Mouse (Mus musculus) kidney, adult 2 months (tissue): ENCODE measurements around the gene Rtn4rl1.
"Not testable (repeated sequence)": the region's sequence is repeated elsewhere in the genome, so short reads cannot be mapped to it uniquely, and the experiment has no call there.

Experiments used
- CTCF ChIP-seq: fragments of 200-500 bp; conservative IDR thresholded peaks from 2 replicates; pipeline ENCODE4 v1.5.1; 2011; ENCODE audit warnings: low read depth, mild to moderate bottlenecking, control low read depth, low read length, moderate library complexity, mixed read lengths; ENCODE audit not compliant: insufficient read depth, insufficient read length
- POLR2A ChIP-seq: fragments of 200-500 bp; IDR thresholded peaks from one replicate; pipeline ENCODE4 v1.6.1; 2011; ENCODE audit warnings: low read depth, low read length, control low read depth

DNA sequence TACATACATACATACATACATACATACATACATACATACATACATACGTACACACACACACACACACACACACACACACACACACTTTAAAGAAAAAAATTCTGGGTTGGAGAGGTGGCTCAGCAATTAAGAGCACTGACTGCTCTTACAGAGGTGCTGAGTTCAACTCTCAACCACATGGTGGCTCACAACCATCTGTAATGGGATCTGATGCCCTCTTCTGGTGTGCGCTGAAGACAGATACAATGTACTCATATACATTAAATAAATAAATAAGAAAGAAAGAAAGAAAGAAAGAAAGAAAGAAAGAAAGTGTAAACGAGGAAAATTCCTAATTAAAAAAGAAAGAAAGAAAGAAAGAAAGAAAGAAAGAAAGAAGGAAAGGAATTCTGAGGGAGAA, 90.2 kb downstream of the Rtn4rl1 start:
- TF ChIP-seq CTCF, POLR2A: not testable (repeated sequence)
